Mouse (Mus musculus): ENCODE results near the gene Ccer2. TPM values are rescaled to one million over a fixed set of nuclear protein-coding genes. Genes with fewer than 3 reads are reported as not detected.

Ccer2 gene
- total RNA-seq, 1 experiment, result not detected

GRCm38 (mm10) chr7:28794496-28794895 lies 38.5 kb downstream of the Ccer2 start:
- no peak overlapping the region for H3K27ac ChIP-seq (ENCODE audit: insufficient read depth, low read depth, low read length, poor library complexity, severe bottlenecking)
- peaks cover 7 to 31% of the 10 kb centered on the region in 2 experiments for H3K4me1 ChIP-seq (ENCODE audit: control insufficient read depth in 2 of 2, insufficient read depth in 2 of 2, low read length in 2 of 2, poor library complexity in 1 of 2)
- peaks cover 17% of the 10 kb centered on the region for H3K36me3 ChIP-seq (ENCODE audit: control insufficient read depth, insufficient read depth, low read length, poor library complexity, severe bottlenecking)
- H3K9me3 ChIP-seq (ENCODE audit: control insufficient read depth, insufficient read depth, low read depth, low read length), result no peaks in the 10 kb centered on the region
- no peak overlapping the region for H3K4me3 ChIP-seq (ENCODE audit: insufficient read depth in 1 of 2, low read depth in 1 of 2, low read length in 2 of 2, poor library complexity in 1 of 2, severe bottlenecking in 1 of 2)
- no peak for DNase-seq (ENCODE audit: low read depth, low spot score)
- no peak for TF ChIP-seq ZC3H11A (IDR thresholded peaks at IDR 0.05; ENCODE audit: borderline replicate concordance, low read depth, low read length)
- H3K9ac ChIP-seq (ENCODE audit: insufficient read depth, low read depth, low read length, poor library complexity, severe bottlenecking), result no peak overlapping the region
- in situ Hi-C loops (cut with MboI; ENCODE audit: low sequenced_read_pairs in 2 of 2, unreplicated experiment in 2 of 2), result no loop called here

GRCm38 (mm10) chr7:28795832-28796231 lies 39.9 kb downstream of the Ccer2 start:
- H3K4me3 ChIP-seq (ENCODE audit: insufficient read depth in 1 of 2, low read depth in 1 of 2, low read length in 2 of 2, poor library complexity in 1 of 2, severe bottlenecking in 1 of 2), result peak overlapping the region; percentile 81 to 84
- in situ Hi-C loops (cut with MboI; ENCODE audit: low sequenced_read_pairs in 2 of 2, unreplicated experiment in 2 of 2), result no loop called here
- no peak for TF ChIP-seq HCFC1 (IDR thresholded peaks at IDR 0.05; ENCODE audit: borderline replicate concordance, insufficient read depth, low read length)
- TF ChIP-seq CHD2 (IDR thresholded peaks at IDR 0.05; ENCODE audit: low read depth, low read length), result no peak
- TF ChIP-seq MAFK (IDR thresholded peaks at IDR 0.05; ENCODE audit: insufficient read depth, low read depth, low read length), result no peak
- no peak for TF ChIP-seq ZC3H11A (IDR thresholded peaks at IDR 0.05; ENCODE audit: borderline replicate concordance, low read depth, low read length)
- TF ChIP-seq ZNF384 (IDR thresholded peaks at IDR 0.05; ENCODE audit: low read depth, low read length), result no peak
- DNase-seq (ENCODE audit: low read depth, low spot score), result no peak
- H3K36me3 ChIP-seq (ENCODE audit: control insufficient read depth, insufficient read depth, low read length, poor library complexity, severe bottlenecking), result peaks cover 17% of the 10 kb centered on the region
- peak overlapping the region; percentile 63; the same call in 1 of the 2 replicates for H3K27ac ChIP-seq (ENCODE audit: insufficient read depth, low read depth, low read length, poor library complexity, severe bottlenecking)
- no peaks in the 10 kb centered on the region for H3K9me3 ChIP-seq (ENCODE audit: control insufficient read depth, insufficient read depth, low read depth, low read length)
- peaks cover 0 to 22% of the 10 kb centered on the region in 2 experiments; a peak in 3 of 4 replicates for H3K4me1 ChIP-seq (ENCODE audit: control insufficient read depth in 2 of 2, insufficient read depth in 2 of 2, low read length in 2 of 2, poor library complexity in 1 of 2)
- H3K9ac ChIP-seq (ENCODE audit: insufficient read depth, low read depth, low read length, poor library complexity, severe bottlenecking), result peak overlapping the region; percentile 86

GRCm38 (mm10) chr7:28796562-28796975 lies 40.6 kb downstream of the Ccer2 start:
- peak; percentile 63 for DNase-seq (ENCODE audit: low read depth, low spot score)
- Histone ChIP-seq H3K9ac (ENCODE audit: insufficient read depth, low read depth, low read length, poor library complexity, severe bottlenecking) (peak overlapping the region; percentile 86), H3K9me3 (ENCODE audit: control insufficient read depth, insufficient read depth, low read depth, low read length) (no peaks in the 10 kb centered on the region), H3K4me3 (ENCODE audit: insufficient read depth in 1 of 2, low read depth in 1 of 2, low read length in 2 of 2, poor library complexity in 1 of 2, severe bottlenecking in 1 of 2) (peak overlapping the region; percentile 81 to 84), H3K36me3 (ENCODE audit: control insufficient read depth, insufficient read depth, low read length, poor library complexity, severe bottlenecking) (peaks cover 17% of the 10 kb centered on the region), H3K4me1 (ENCODE audit: control insufficient read depth in 2 of 2, insufficient read depth in 2 of 2, low read length in 2 of 2, poor library complexity in 1 of 2) (peaks cover 2 to 25% of the 10 kb centered on the region in 2 experiments), H3K27ac (ENCODE audit: insufficient read depth, low read depth, low read length, poor library complexity, severe bottlenecking) (peak overlapping the region; percentile 63; the same call in 1 of the 2 replicates)
- in situ Hi-C loops (cut with MboI; ENCODE audit: low sequenced_read_pairs in 2 of 2, unreplicated experiment in 2 of 2), result no loop called here
- TF ChIP-seq ZNF384 (IDR thresholded peaks at IDR 0.05; ENCODE audit: low read depth, low read length) (no peak), ZC3H11A (IDR thresholded peaks at IDR 0.05; ENCODE audit: borderline replicate concordance, low read depth, low read length) (peak; percentile 20; the same call in 1 of the 2 replicates)

GRCm38 (mm10) chr7:28799994-28800393 lies 44.0 kb downstream of the Ccer2 start:
- TF ChIP-seq HCFC1 (IDR thresholded peaks at IDR 0.05; ENCODE audit: borderline replicate concordance, insufficient read depth, low read length), result no peak
- TF ChIP-seq MAFK (IDR thresholded peaks at IDR 0.05; ENCODE audit: insufficient read depth, low read depth, low read length), result no peak
- TF ChIP-seq ZNF384 (IDR thresholded peaks at IDR 0.05; ENCODE audit: low read depth, low read length), result no peak
- TF ChIP-seq CHD2 (IDR thresholded peaks at IDR 0.05; ENCODE audit: low read depth, low read length), result no peak
- TF ChIP-seq ZC3H11A (IDR thresholded peaks at IDR 0.05; ENCODE audit: borderline replicate concordance, low read depth, low read length), result no peak
- in situ Hi-C loops (cut with MboI; ENCODE audit: low sequenced_read_pairs in 2 of 2, unreplicated experiment in 2 of 2), result no loop called here
- Histone ChIP-seq H3K9ac (ENCODE audit: insufficient read depth, low read depth, low read length, poor library complexity, severe bottlenecking) (no peak overlapping the region), H3K4me1 (ENCODE audit: control insufficient read depth in 2 of 2, insufficient read depth in 2 of 2, low read length in 2 of 2, poor library complexity in 1 of 2) (peaks cover 17 to 20% of the 10 kb centered on the region in 2 experiments), H3K36me3 (ENCODE audit: control insufficient read depth, insufficient read depth, low read length, poor library complexity, severe bottlenecking) (peaks cover 17% of the 10 kb centered on the region), H3K4me3 (ENCODE audit: insufficient read depth in 1 of 2, low read depth in 1 of 2, low read length in 2 of 2, poor library complexity in 1 of 2, severe bottlenecking in 1 of 2) (no peak overlapping the region), H3K9me3 (ENCODE audit: control insufficient read depth, insufficient read depth, low read depth, low read length) (no peaks in the 10 kb centered on the region), H3K27ac (ENCODE audit: insufficient read depth, low read depth, low read length, poor library complexity, severe bottlenecking) (no peak overlapping the region)
- no peak for DNase-seq (ENCODE audit: low read depth, low spot score)

DNA sequence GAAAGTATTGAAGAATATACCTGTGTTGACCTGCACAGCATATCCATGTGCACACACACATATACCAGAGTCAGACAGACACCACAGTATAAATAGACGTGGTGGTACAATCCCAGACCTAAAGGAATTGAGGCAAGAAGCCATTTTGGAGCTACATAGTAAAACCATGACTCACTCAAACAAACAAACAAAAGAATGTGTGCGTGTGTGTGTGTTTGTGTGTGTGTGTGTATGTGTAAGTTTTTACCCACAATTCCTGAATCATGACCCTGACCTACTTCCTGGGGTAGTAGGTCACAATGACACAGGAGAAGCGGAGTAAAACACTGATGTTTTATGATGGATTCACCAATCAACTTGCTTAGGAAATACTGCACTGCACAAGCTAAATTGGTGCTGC lies 45.5 kb downstream of the Ccer2 start:
- Histone ChIP-seq H3K4me3 (ENCODE audit: insufficient read depth in 1 of 2, low read depth in 1 of 2, low read length in 2 of 2, poor library complexity in 1 of 2, severe bottlenecking in 1 of 2) (no peak overlapping the region), H3K36me3 (ENCODE audit: control insufficient read depth, insufficient read depth, low read length, poor library complexity, severe bottlenecking) (peaks cover 17% of the 10 kb centered on the region), H3K27ac (ENCODE audit: insufficient read depth, low read depth, low read length, poor library complexity, severe bottlenecking) (peak overlapping the region; percentile 77; the same call in 1 of the 2 replicates), H3K9me3 (ENCODE audit: control insufficient read depth, insufficient read depth, low read depth, low read length) (no peaks in the 10 kb centered on the region), H3K4me1 (ENCODE audit: control insufficient read depth in 2 of 2, insufficient read depth in 2 of 2, low read length in 2 of 2, poor library complexity in 1 of 2) (peaks cover 19 to 20% of the 10 kb centered on the region in 2 experiments), H3K9ac (ENCODE audit: insufficient read depth, low read depth, low read length, poor library complexity, severe bottlenecking) (no peak overlapping the region; the same call in 1 of the 2 replicates)
- TF ChIP-seq ZNF384 (IDR thresholded peaks at IDR 0.05; ENCODE audit: low read depth, low read length) (no peak), MAFK (IDR thresholded peaks at IDR 0.05; ENCODE audit: insufficient read depth, low read depth, low read length) (no peak)
- in situ Hi-C loops (cut with MboI; ENCODE audit: low sequenced_read_pairs in 2 of 2, unreplicated experiment in 2 of 2), result no loop called here
- DNase-seq (ENCODE audit: low read depth, low spot score), result no peak
